Mouse (Mus musculus) midbrain, embryonic 13.5 days (tissue): Measurements from ENCODE around the gene March1. TPM values are rescaled to one million over a fixed set of nuclear protein-coding genes. Genes with fewer than 3 reads are reported as not detected.

Experiments
- ATAC-seq: fragments of 200-750 bp; cut with Nextera tagmentation; 2 replicates; pipeline ENCODE4 v1.8.0; 2017; ENCODE audit warnings: mild to moderate bottlenecking, moderate TSS enrichment, moderate library complexity
- H3K27ac ChIP-seq: fragments of 300-500 bp; sonication (generic); 2 replicates; pipeline ENCODE4 v1.5.1; 2015; ENCODE audit warnings: inconsistent platforms, mild to moderate bottlenecking, moderate library complexity
- H3K27me3 ChIP-seq: fragments of 300-500 bp; sonication (generic); 2 replicates; pipeline ENCODE4 v1.6.1; 2015; ENCODE audit warnings: mild to moderate bottlenecking, inconsistent platforms
- H3K36me3 ChIP-seq: fragments of 300-500 bp; sonication (generic); 2 replicates; pipeline ENCODE4 v1.6.1; 2015; ENCODE audit warnings: mild to moderate bottlenecking, inconsistent platforms
- H3K4me1 ChIP-seq: fragments of 300-500 bp; sonication (generic); replicated peaks from 2 replicates; pipeline ENCODE4 v1.6.1; 2015; ENCODE audit warnings: inconsistent platforms
- H3K4me2 ChIP-seq: fragments of 300-500 bp; sonication (generic); replicated peaks from 2 replicates; pipeline ENCODE4 v1.6.1; 2015; ENCODE audit warnings: moderate library complexity, mild to moderate bottlenecking, inconsistent platforms
- H3K4me3 ChIP-seq: fragments of 300-500 bp; sonication (generic); replicated peaks from 2 replicates; pipeline ENCODE4 v1.5.1; 2015; ENCODE audit warnings: mild to moderate bottlenecking, inconsistent platforms
- H3K9ac ChIP-seq: fragments of 300-500 bp; sonication (generic); replicated peaks from 2 replicates; pipeline ENCODE4 v1.6.1; 2015; ENCODE audit warnings: mild to moderate bottlenecking, inconsistent platforms
- H3K9me3 ChIP-seq: fragments of 300-500 bp; sonication (generic); 2 replicates; pipeline ENCODE4 v1.6.1; 2016; ENCODE audit warnings: mild to moderate bottlenecking, inconsistent platforms
- WGBS: fragments of 180-500 bp; shearing (Covaris S2); methylation state at CpG from one replicate; pipeline ENCODE4 v1.1.7; 2015; 5-methylcytosine and 5-hydroxymethylcytosine counted together
- polyA plus RNA-seq: library from polyadenylated mRNA; unstranded; fragments of >200 nt; fragmentation: Nextera tagmentation; extraction: Ambion mirVana; gene quantifications from 2 replicates; pipeline ENCODE4 v1.2.1, GENCODE M21; 2015

Gene March1
- polyA plus RNA-seq, 1 experiment from 2014 or later: 29.7 TPM

GRCm38 (mm10) chr8:66503381-66503780 lies 885.7 kb downstream of the March1 start:
- no peak overlapping the region for H3K4me3 ChIP-seq
- WGBS: 87% methylated on average over 2 of the region's 2 CpGs
- H3K9ac ChIP-seq: no peak overlapping the region
- H3K4me1 ChIP-seq: no peaks in the 10 kb centered on the region
- no peak overlapping the region for H3K27ac ChIP-seq
- H3K4me2 ChIP-seq: no peak overlapping the region
- H3K27me3 ChIP-seq: no peaks in the 10 kb centered on the region
- H3K36me3 ChIP-seq: no peaks in the 10 kb centered on the region
- no peaks in the 10 kb centered on the region for H3K9me3 ChIP-seq
- ATAC-seq: no peak

DNA sequence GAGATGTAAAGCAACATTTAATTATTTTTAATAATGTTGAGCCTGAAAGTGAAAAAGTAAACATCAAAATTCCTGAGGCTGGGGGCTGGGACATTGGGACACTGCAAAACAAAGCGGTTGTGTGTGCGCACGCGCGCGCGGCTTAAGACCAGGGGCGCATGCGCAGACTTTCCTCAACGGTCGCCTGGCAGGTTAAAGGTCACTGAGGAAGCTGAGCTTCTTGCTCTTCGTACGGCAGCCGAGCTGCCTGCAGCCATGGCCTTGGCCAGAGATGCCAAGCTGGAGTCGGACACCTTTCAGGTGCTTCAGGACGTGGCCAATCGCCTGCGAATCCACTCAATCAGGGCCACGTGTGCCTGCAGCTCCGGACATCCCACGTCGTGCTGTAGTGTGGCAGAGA lies 893.8 kb downstream of the March1 start, which contains the start of gene Tktl2:
Gene Tktl2, plus strand, starts transcription at position 220 of the 400 bp plus-strand sequence.
- Histone ChIP-seq H3K36me3 (no peaks in the 10 kb centered on the region), H3K4me2 (no peak within 1 kb of the TSS), H3K27me3 (no peaks in the 10 kb centered on the region), H3K9ac (no peak within 1 kb of the TSS), H3K27ac (no peak within 1 kb of the TSS), H3K9me3 (no peaks in the 10 kb centered on the region), H3K4me3 (no peak within 1 kb of the TSS), H3K4me1 (no peaks in the 10 kb centered on the region)
- 98% methylated on average over 22 of the region's 22 CpGs for WGBS
- no peak for ATAC-seq

- H3K27me3 ChIP-seq: no peaks in the 10 kb centered on the region
- H3K4me1 ChIP-seq: no peaks in the 10 kb centered on the region
- 88% methylated on average over 2 of the region's 2 CpGs for WGBS
- no peaks in the 10 kb centered on the region for H3K36me3 ChIP-seq
- no peaks in the 10 kb centered on the region for H3K9me3 ChIP-seq
- H3K9ac ChIP-seq: no peak overlapping the region
- no peak overlapping the region for H3K4me2 ChIP-seq
- no peak overlapping the region for H3K27ac ChIP-seq
- H3K4me3 ChIP-seq: no peak overlapping the region
- ATAC-seq: no peak
Observed at GRCm38 (mm10) chr8:66519149-66519548, 901.4 kb downstream of the March1 start.

DNA sequence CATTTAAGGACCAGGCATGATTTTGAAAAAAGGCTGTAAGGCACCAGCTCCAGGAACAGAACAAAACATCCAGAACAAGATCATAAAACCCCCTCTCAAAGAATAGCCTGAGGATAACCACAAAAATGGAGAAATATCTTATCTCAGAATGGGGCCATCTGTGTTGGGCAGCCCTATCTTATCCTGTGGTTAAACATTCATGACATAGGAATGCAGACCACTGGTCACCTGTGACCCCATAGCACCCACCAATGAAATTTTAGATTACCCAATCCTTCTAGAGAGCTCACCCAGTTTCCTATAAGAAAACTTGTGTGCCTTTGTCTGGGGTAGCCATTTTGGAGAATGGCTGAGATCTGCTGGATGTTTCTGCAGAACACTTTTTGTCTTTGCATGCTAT lies 902.9 kb downstream of the March1 start:
- Histone ChIP-seq H3K9ac (no peak overlapping the region), H3K36me3 (no peaks in the 10 kb centered on the region), H3K4me2 (no peak overlapping the region), H3K27me3 (no peaks in the 10 kb centered on the region), H3K4me1 (no peaks in the 10 kb centered on the region), H3K9me3 (no peaks in the 10 kb centered on the region), H3K27ac (no peak overlapping the region), H3K4me3 (no peak overlapping the region)
- no peak for ATAC-seq
